Mouse (Mus musculus): ENCODE data around the gene Spout1. TPM values are rescaled to one million over a fixed set of nuclear protein-coding genes. Genes with fewer than 3 reads are reported as not detected.
A peak's percentile ranks its signal among the peaks of the same experiment; 100 is the strongest.
"Not testable (repeated sequence)": the region's sequence is repeated elsewhere in the genome, so short reads cannot be mapped to it uniquely, and the experiment has no call there.

Gene Spout1
- polyA plus RNA-seq, 1 experiment from 2014 or later = 63.9 TPM

GRCm38 (mm10) chr2:30136458-30136857 lies 41.8 kb downstream of the Spout1 start:
- no peaks in the 10 kb centered on the region for H3K27me3 ChIP-seq
- H3K36me3 ChIP-seq = peaks cover 30% of the 10 kb centered on the region
- ATAC-seq (ENCODE audit: low FRiP score) = no peak
- H3K27ac ChIP-seq = no peak overlapping the region
- 89% methylated on average over 10 of the region's 10 CpGs for WGBS
- no peaks in the 10 kb centered on the region for H3K9me3 ChIP-seq (replicated peaks)
- H3K4me1 ChIP-seq = peaks cover 25% of the 10 kb centered on the region
- H3K9ac ChIP-seq = no peak overlapping the region
- no peak overlapping the region for H3K4me3 ChIP-seq
- H3K4me2 ChIP-seq (replicated peaks) = no peak overlapping the region

GRCm38 (mm10) chr2:30134928-30135620 lies 43.2 kb downstream of the Spout1 start:
- ATAC-seq (ENCODE audit: low FRiP score) = no peak
- peak overlapping the region; percentile 76 for H3K4me3 ChIP-seq
- peak overlapping the region; percentile 94 for H3K4me2 ChIP-seq (replicated peaks)
- no peaks in the 10 kb centered on the region for H3K27me3 ChIP-seq
- H3K36me3 ChIP-seq = peaks cover 16% of the 10 kb centered on the region
- H3K4me1 ChIP-seq = peaks cover 25% of the 10 kb centered on the region
- no peak overlapping the region for H3K27ac ChIP-seq
- H3K9ac ChIP-seq = peak overlapping the region; percentile 86
- H3K9me3 ChIP-seq (replicated peaks) = no peaks in the 10 kb centered on the region
- 56% methylated on average over 10 of the region's 10 CpGs for WGBS

GRCm38 (mm10) chr2:30134378-30134711 lies 43.9 kb downstream of the Spout1 start:
- H3K4me2 ChIP-seq (replicated peaks) = peak overlapping the region; percentile 94
- H3K27me3 ChIP-seq = no peaks in the 10 kb centered on the region
- H3K36me3 ChIP-seq = peaks cover 15% of the 10 kb centered on the region
- no peaks in the 10 kb centered on the region for H3K9me3 ChIP-seq (replicated peaks)
- H3K9ac ChIP-seq = peak overlapping the region; percentile 86
- 35% methylated on average over 6 of the region's 6 CpGs for WGBS
- peak overlapping the region; percentile 82 for H3K27ac ChIP-seq
- H3K4me3 ChIP-seq = peak overlapping the region; percentile 76
- peak; percentile 12; the same call in 1 of the 2 replicates for ATAC-seq (ENCODE audit: low FRiP score)
- peaks cover 25% of the 10 kb centered on the region for H3K4me1 ChIP-seq

GRCm38 (mm10) chr2:30133613-30134377 lies 44.5 kb downstream of the Spout1 start, which contains the start of gene Tbc1d13:
Tbc1d13 (plus strand) TSS chr2:30133746.
- Histone ChIP-seq H3K9me3 (replicated peaks) (no peaks in the 10 kb centered on the region), H3K4me3 (peak within 1 kb of the TSS; percentile 76), H3K4me2 (replicated peaks) (peak within 1 kb of the TSS; percentile 94), H3K9ac (peak within 1 kb of the TSS; percentile 86), H3K36me3 (peaks cover 15% of the 10 kb centered on the region), H3K27ac (peak within 1 kb of the TSS; percentile 82), H3K27me3 (no peaks in the 10 kb centered on the region), H3K4me1 (peaks cover 25% of the 10 kb centered on the region)
- under 1% methylated on average over 46 of the region's 46 CpGs for WGBS
- ATAC-seq (ENCODE audit: low FRiP score) = peak; percentile 93

- Histone ChIP-seq H3K27me3 (no peaks in the 10 kb centered on the region), H3K9ac (peak overlapping the region; percentile 86; the same call in 1 of the 2 replicates), H3K4me1 (peaks cover 25% of the 10 kb centered on the region), H3K4me3 (peak overlapping the region; percentile 76), H3K27ac (0 out of 2 replicates have a peak overlapping the region, but pooled peaks have one; percentile 46), H3K9me3 (replicated peaks) (no peaks in the 10 kb centered on the region), H3K4me2 (replicated peaks) (peak overlapping the region; percentile 94), H3K36me3 (peaks cover 15% of the 10 kb centered on the region)
- no peak for ATAC-seq (ENCODE audit: low FRiP score)
- WGBS = 24% methylated on average over 16 of the region's 16 CpGs
These were observed 45.3 kb downstream of the Spout1 start for GRCm38 (mm10) chr2:30132801-30133612.

GRCm38 (mm10) chr2:30131240-30131639 lies 47.0 kb downstream of the Spout1 start:
- H3K4me3 ChIP-seq; H3K9me3 ChIP-seq (replicated peaks); H3K27ac ChIP-seq; H3K27me3 ChIP-seq; H3K4me2 ChIP-seq (replicated peaks); H3K9ac ChIP-seq; H3K36me3 ChIP-seq; ATAC-seq (ENCODE audit: low FRiP score): not testable (repeated sequence)
- 67% methylated on average over 5 of the region's 5 CpGs for WGBS
- H3K4me1 ChIP-seq = peaks cover 25% of the 10 kb centered on the region

- H3K4me2 ChIP-seq (replicated peaks) = no peak overlapping the region
- H3K27ac ChIP-seq = no peak overlapping the region
- peaks cover 19% of the 10 kb centered on the region for H3K4me1 ChIP-seq
- no peak overlapping the region for H3K4me3 ChIP-seq
- H3K36me3 ChIP-seq = no peaks in the 10 kb centered on the region
- H3K27me3 ChIP-seq = no peaks in the 10 kb centered on the region
- ATAC-seq (ENCODE audit: low FRiP score) = no peak
- 84% methylated on average over 4 of the region's 4 CpGs for WGBS
- H3K9ac ChIP-seq = no peak overlapping the region
- no peaks in the 10 kb centered on the region for H3K9me3 ChIP-seq (replicated peaks)
These were observed 48.1 kb downstream of the Spout1 start for GRCm38 (mm10) chr2:30130156-30130555.

- Histone ChIP-seq H3K4me1 (peaks cover 15% of the 10 kb centered on the region), H3K9me3 (replicated peaks) (no peaks in the 10 kb centered on the region), H3K9ac (no peak overlapping the region), H3K36me3 (no peaks in the 10 kb centered on the region), H3K4me2 (replicated peaks) (no peak overlapping the region), H3K4me3 (no peak overlapping the region), H3K27me3 (no peaks in the 10 kb centered on the region), H3K27ac (no peak overlapping the region)
- ATAC-seq (ENCODE audit: low FRiP score) = no peak
- WGBS = 25% methylated on average over 2 of the region's 2 CpGs
These were observed 49.5 kb downstream of the Spout1 start for GRCm38 (mm10) chr2:30128789-30129188.

- no peaks in the 10 kb centered on the region for H3K9me3 ChIP-seq (replicated peaks)
- H3K36me3 ChIP-seq = no peaks in the 10 kb centered on the region
- 12% methylated on average over 26 of the region's 31 CpGs for WGBS
- H3K27ac ChIP-seq = peak within 1 kb of the TSS; percentile 84
- H3K4me3 ChIP-seq = peak within 1 kb of the TSS; percentile 86
- peak within 1 kb of the TSS; percentile 92 for H3K9ac ChIP-seq
- peak within 1 kb of the TSS; percentile 93 for H3K4me2 ChIP-seq (replicated peaks)
- ATAC-seq (ENCODE audit: low FRiP score) = peak; percentile 96
- no peaks in the 10 kb centered on the region for H3K27me3 ChIP-seq
- H3K4me1 ChIP-seq = peaks cover 33% of the 10 kb centered on the region
These were observed 53.6 kb downstream of the Spout1 start, which contains the start of gene Zer1 for GRCm38 (mm10) chr2:30124472-30125274. Zer1 (minus strand) TSS chr2:30124585.

- Histone ChIP-seq H3K4me1 (peaks cover 41% of the 10 kb centered on the region), H3K9me3 (replicated peaks) (no peaks in the 10 kb centered on the region), H3K36me3 (no peaks in the 10 kb centered on the region), H3K27ac (peak overlapping the region; percentile 84), H3K9ac (peak overlapping the region; percentile 92), H3K4me2 (replicated peaks) (peak overlapping the region; percentile 93), H3K27me3 (no peaks in the 10 kb centered on the region), H3K4me3 (peak overlapping the region; percentile 86)
- 1% methylated on average over 42 of the region's 44 CpGs for WGBS
- ATAC-seq (ENCODE audit: low FRiP score) = peak; percentile 77
These were observed 54.4 kb downstream of the Spout1 start for GRCm38 (mm10) chr2:30123729-30124471.

Data from hindbrain, embryonic 12.5 days (tissue).